ENCODE assay signal across 8 mouse cellular contexts in the genomic region with DNA sequence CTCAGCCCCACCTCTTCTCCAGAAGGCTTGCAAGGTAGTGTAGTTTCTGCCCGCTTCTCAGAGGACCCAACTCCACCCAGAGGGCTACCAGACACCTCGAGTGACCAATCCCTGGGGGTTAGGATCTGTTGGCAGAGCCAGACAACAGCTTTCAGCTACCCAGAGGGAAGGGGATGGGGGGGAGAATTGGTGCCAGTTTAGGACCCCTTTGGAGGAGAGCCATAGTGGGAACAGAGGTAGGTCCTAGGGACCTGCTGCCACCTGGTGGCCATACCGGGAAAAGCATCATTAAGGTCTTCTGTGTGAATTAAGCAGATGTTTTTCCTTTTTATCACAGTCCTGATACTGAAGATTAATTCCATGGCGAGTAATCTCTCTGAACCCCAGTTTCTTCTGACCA. TPM values are rescaled to one million over a fixed set of nuclear protein-coding genes. Genes with fewer than 3 reads are reported as not detected.
DNase-seq lines count a peak whose midpoint lies in the region; ATAC-seq and TF ChIP-seq lines count a peak whose summit lies in the region.

No protein-coding gene starts in this region.

- H3K27me3 ChIP-seq in lung, embryonic 14.5 days (ENCODE audit: insufficient read depth, low read length), result no peaks in the 10 kb centered on the region

- DNase-seq in B cell, adult 2 months, result peak; percentile 88 to 89
- peak; percentile 85 for DNase-seq in NIH3T3 (ENCODE audit: low read depth)
- DNase-seq in cerebellum, postnatal 25 days, result peak; percentile 81 to 83
- DNase-seq in gastrocnemius, adult 8-10 months (ENCODE audit: low spot score in 2 of 2), result peak; percentile 37 to 38
- DNase-seq in kidney, postnatal 14 days, result peak; percentile 73
- DNase-seq in lung, embryonic 14.5 days, result peak; percentile 90
- peak; percentile 84 for DNase-seq in retina, postnatal 1 day
- peak; percentile 86 for DNase-seq in thymus, postnatal 4 days

- WGBS in lung, embryonic 14.5 days, result 18% methylated on average over 4 of the region's 4 CpGs

- H3K36me3 ChIP-seq in lung, embryonic 14.5 days (ENCODE audit: insufficient read depth), result no peaks in the 10 kb centered on the region

- H3K4me2 ChIP-seq in lung, embryonic 14.5 days, result no peak overlapping the region

- no peaks in the 10 kb centered on the region for H3K4me1 ChIP-seq in lung, embryonic 14.5 days (ENCODE audit: insufficient read depth)

- peak; percentile 94 for TF ChIP-seq CTCF in lung, embryonic 14.5 days (IDR thresholded peaks at IDR 0.05; ENCODE audit: low read depth)

- H3K4me3 ChIP-seq in lung, embryonic 14.5 days (ENCODE audit: low read depth, low read length), result no peak overlapping the region

- H3K9me3 ChIP-seq in lung, embryonic 14.5 days (ENCODE audit: low read depth, low read length), result no peaks in the 10 kb centered on the region

- H3K27ac ChIP-seq in lung, embryonic 14.5 days (ENCODE audit: low read depth), result no peak overlapping the region

- H3K9ac ChIP-seq in lung, embryonic 14.5 days, result no peak overlapping the region

- ATAC-seq in lung, embryonic 14.5 days (ENCODE audit: insufficient read depth), result no peak

RNA-seq across cellular contexts. Expression of gene Scd1, which starts 11.3 kb away (rescaled TPM):
- 10 to 100 TPM in 3 of 4 experiments, 1 to 10 TPM in 1; 9.2 to 25.2 (median 14.3) TPM for total RNA-seq in gastrocnemius, adult 8-10 months (2022)
- 2.7 and 3.1 TPM in 2 replicates for polyA plus RNA-seq in lung, embryonic 14.5 days (2014; fragmentation: Nextera tagmentation; extraction: Ambion mirVana)

Comparison
In these comparisons a context has a peak if more than half of its experiments do, and no peak if none do; other contexts are left out.
1. DNase-seq: peak in every context shown above with its lines; median percentile 90 in lung, embryonic 14.5 days; 88 in B cell, adult 2 months; 86 in thymus, postnatal 4 days; 85 in NIH3T3; 84 in retina, postnatal 1 day; 82 in cerebellum, postnatal 25 days; 73 in kidney, postnatal 14 days; 38 in gastrocnemius, adult 8-10 months.